Mouse (Mus musculus) kidney, embryonic 15.5 days (tissue): Measurements from ENCODE around the gene Mogat2. TPM values are rescaled to one million over a fixed set of nuclear protein-coding genes. Genes with fewer than 3 reads are reported as not detected.
A peak's percentile ranks its signal among the peaks of the same experiment; 100 is the strongest.

Source experiments
- ATAC-seq: fragments of 200-750 bp; cut with Nextera tagmentation; replicated peaks from 2 replicates; pipeline ENCODE4 v1.8.0; 2017; ENCODE audit warnings: moderate TSS enrichment; ENCODE audit not compliant: low FRiP score
- H3K27ac ChIP-seq: fragments of 300-500 bp; sonication (generic); 2 replicates; pipeline ENCODE4 v1.5.1; 2015; ENCODE audit warnings: mild to moderate bottlenecking, inconsistent platforms
- H3K27me3 ChIP-seq: fragments of 300-500 bp; sonication (generic); 2 replicates; pipeline ENCODE4 v1.6.1; 2015; ENCODE audit warnings: inconsistent platforms
- H3K36me3 ChIP-seq: fragments of 300-500 bp; sonication (generic); 2 replicates; pipeline ENCODE4 v1.6.1; 2015; ENCODE audit warnings: inconsistent platforms
- H3K4me1 ChIP-seq: fragments of 300-500 bp; sonication (generic); 2 replicates; pipeline ENCODE4 v1.6.1; 2015; ENCODE audit warnings: inconsistent platforms
- H3K4me2 ChIP-seq: fragments of 300-500 bp; sonication (generic); 2 replicates; pipeline ENCODE4 v1.6.1; 2015; ENCODE audit warnings: moderate library complexity, mild to moderate bottlenecking, inconsistent platforms
- H3K4me3 ChIP-seq: fragments of 300-500 bp; sonication (generic); replicated peaks from 2 replicates; pipeline ENCODE4 v1.5.1; 2015; ENCODE audit warnings: mild to moderate bottlenecking, inconsistent platforms
- H3K9ac ChIP-seq: fragments of 300-500 bp; sonication (generic); 2 replicates; pipeline ENCODE4 v1.6.1; 2015; ENCODE audit warnings: mild to moderate bottlenecking, inconsistent platforms
- H3K9me3 ChIP-seq: fragments of 300-500 bp; sonication (generic); replicated peaks from 2 replicates; pipeline ENCODE4 v1.6.1; 2016; ENCODE audit warnings: inconsistent platforms
- WGBS: fragments of 180-500 bp; shearing (Covaris S2); methylation state at CpG from one replicate; pipeline ENCODE4 v1.1.7; 2015; ENCODE audit warnings: mixed read lengths; 5-methylcytosine and 5-hydroxymethylcytosine counted together
- polyA plus RNA-seq: library from polyadenylated mRNA; unstranded; fragments of >200 nt; fragmentation: Nextera tagmentation; extraction: Ambion mirVana; gene quantifications from 2 replicates; pipeline ENCODE4 v1.2.1, GENCODE M21; 2015

Mogat2 gene
- polyA plus RNA-seq, 1 experiment from 2014 or later, result 7.7 TPM

DNA sequence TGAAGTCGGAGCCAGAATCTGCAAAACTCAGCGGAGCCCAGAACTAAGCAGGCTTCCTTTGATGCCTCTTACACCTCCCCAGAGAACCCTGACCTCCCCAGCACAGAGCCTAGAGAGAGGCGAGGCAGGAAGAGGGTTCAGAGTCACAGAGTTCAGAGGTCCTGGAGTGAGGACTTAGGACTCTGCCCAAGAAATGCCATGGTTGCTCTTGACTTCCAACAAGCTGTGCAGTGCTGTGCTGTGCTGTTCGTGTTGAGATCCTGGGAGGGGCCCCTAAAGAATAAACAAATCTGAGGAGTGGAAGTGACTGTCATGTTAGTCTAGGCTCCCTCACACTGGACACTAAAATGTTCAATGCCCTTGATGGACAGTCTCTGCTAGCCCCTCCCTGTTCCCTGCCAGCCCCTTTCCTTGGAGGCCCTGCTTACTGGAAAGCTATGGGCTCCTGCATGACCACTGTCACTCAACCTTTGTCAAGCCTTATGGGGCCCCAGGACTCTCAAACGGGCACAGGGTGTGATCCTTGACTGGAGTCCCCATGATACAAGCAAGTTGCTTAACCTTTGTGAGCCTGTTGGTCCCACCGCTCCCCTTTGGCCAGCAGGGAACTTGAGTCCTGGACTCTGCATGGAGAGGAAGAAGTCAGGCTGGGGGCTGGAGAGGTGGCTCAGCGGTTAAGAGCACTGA lies 8.2 kb downstream of the Mogat2 start:
- no peaks in the 10 kb centered on the region for H3K27me3 ChIP-seq
- H3K4me1 ChIP-seq, result no peaks in the 10 kb centered on the region
- no peak overlapping the region for H3K9ac ChIP-seq
- no peaks in the 10 kb centered on the region for H3K9me3 ChIP-seq
- H3K27ac ChIP-seq, result 0 out of 2 replicates have a peak overlapping the region, but pooled peaks have one; percentile 7
- peak; percentile 45; the same call in 1 of the 2 replicates for ATAC-seq
- WGBS, result 58% methylated on average over 7 of the region's 7 CpGs
- H3K4me2 ChIP-seq, result no peak overlapping the region
- H3K4me3 ChIP-seq, result no peak overlapping the region
- no peaks in the 10 kb centered on the region for H3K36me3 ChIP-seq

GRCm38 (mm10) chr7:99229411-99229810 lies 9.0 kb downstream of the Mogat2 start:
- no peak; the same call in 1 of the 2 replicates for ATAC-seq

GRCm38 (mm10) chr7:99228825-99229224 lies 9.6 kb downstream of the Mogat2 start:
- H3K36me3 ChIP-seq, result no peaks in the 10 kb centered on the region
- WGBS, result 72% methylated on average over 8 of the region's 8 CpGs
- peak; percentile 30; the same call in 1 of the 2 replicates for ATAC-seq
- H3K9me3 ChIP-seq, result no peaks in the 10 kb centered on the region
- H3K27me3 ChIP-seq, result no peaks in the 10 kb centered on the region
- H3K9ac ChIP-seq, result no peak overlapping the region
- no peak overlapping the region for H3K4me3 ChIP-seq
- H3K4me2 ChIP-seq, result no peak overlapping the region
- H3K27ac ChIP-seq, result no peak overlapping the region
- 0 out of 2 replicates have a peak, but pooled peaks cover 2% of the 10 kb centered on the region for H3K4me1 ChIP-seq

More at GRCm38 (mm10) chr7:99229411-99229810, 9.0 kb downstream of the Mogat2 start:
- 0 out of 2 replicates have a peak overlapping the region, but pooled peaks have one; percentile 7 for H3K27ac ChIP-seq
- H3K27me3 ChIP-seq, result no peaks in the 10 kb centered on the region
- no peaks in the 10 kb centered on the region for H3K36me3 ChIP-seq
- 9% methylated on average over 2 of the region's 2 CpGs for WGBS
- no peaks in the 10 kb centered on the region for H3K9me3 ChIP-seq
- no peak overlapping the region for H3K4me3 ChIP-seq
- no peak overlapping the region for H3K4me2 ChIP-seq
- no peak overlapping the region for H3K9ac ChIP-seq
- 0 out of 2 replicates have a peak, but pooled peaks cover 2% of the 10 kb centered on the region for H3K4me1 ChIP-seq

- ATAC-seq, result no peak
- 97% methylated on average over 4 of the region's 4 CpGs for WGBS
- H3K4me1 ChIP-seq, result 0 out of 2 replicates have a peak, but pooled peaks cover 2% of the 10 kb centered on the region
- H3K27ac ChIP-seq, result no peak overlapping the region
- no peak overlapping the region for H3K4me3 ChIP-seq
- H3K9ac ChIP-seq, result no peak overlapping the region
- H3K4me2 ChIP-seq, result no peak overlapping the region
- no peaks in the 10 kb centered on the region for H3K9me3 ChIP-seq
- H3K36me3 ChIP-seq, result no peaks in the 10 kb centered on the region
- no peaks in the 10 kb centered on the region for H3K27me3 ChIP-seq
Measured at GRCm38 (mm10) chr7:99227267-99227666, 11.2 kb downstream of the Mogat2 start.

DNA sequence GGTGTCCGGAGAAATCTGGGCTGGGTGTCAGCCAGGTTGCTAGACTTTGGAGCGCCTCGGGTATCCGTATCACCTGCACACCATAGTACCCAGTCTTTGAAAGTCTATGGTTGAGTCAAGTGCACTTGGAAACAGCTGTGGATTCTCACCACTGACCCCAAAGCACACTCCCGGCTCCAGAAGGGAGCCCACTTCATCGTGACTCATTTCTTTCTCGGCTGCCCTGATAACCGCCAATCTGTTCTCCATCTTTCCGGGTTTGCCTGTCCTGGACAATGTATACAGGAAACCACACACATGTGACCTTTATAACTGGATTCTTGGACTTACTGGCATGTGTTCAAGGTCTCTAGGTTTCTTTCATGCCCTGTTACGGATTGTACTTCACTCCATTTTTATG lies 11.8 kb downstream of the Mogat2 start:
- no peak overlapping the region for H3K27ac ChIP-seq
- no peaks in the 10 kb centered on the region for H3K27me3 ChIP-seq
- no peak for ATAC-seq
- 84% methylated on average over 10 of the region's 10 CpGs for WGBS
- no peak overlapping the region for H3K9ac ChIP-seq
- H3K9me3 ChIP-seq, result no peaks in the 10 kb centered on the region
- no peaks in the 10 kb centered on the region for H3K36me3 ChIP-seq
- H3K4me1 ChIP-seq, result 0 out of 2 replicates have a peak, but pooled peaks cover 2% of the 10 kb centered on the region
- no peak overlapping the region for H3K4me2 ChIP-seq
- no peak overlapping the region for H3K4me3 ChIP-seq

GRCm38 (mm10) chr7:99225421-99225820 lies 13.0 kb downstream of the Mogat2 start:
- no peak overlapping the region for H3K4me2 ChIP-seq
- H3K4me3 ChIP-seq, result no peak overlapping the region
- ATAC-seq, result no peak
- WGBS, result 71% methylated on average over 6 of the region's 6 CpGs
- 0 out of 2 replicates have a peak, but pooled peaks cover 2% of the 10 kb centered on the region for H3K4me1 ChIP-seq
- peak overlapping the region; percentile 62; the same call in 1 of the 2 replicates for H3K27ac ChIP-seq
- no peaks in the 10 kb centered on the region for H3K27me3 ChIP-seq
- no peaks in the 10 kb centered on the region for H3K36me3 ChIP-seq
- no peak overlapping the region for H3K9ac ChIP-seq
- no peaks in the 10 kb centered on the region for H3K9me3 ChIP-seq

DNA sequence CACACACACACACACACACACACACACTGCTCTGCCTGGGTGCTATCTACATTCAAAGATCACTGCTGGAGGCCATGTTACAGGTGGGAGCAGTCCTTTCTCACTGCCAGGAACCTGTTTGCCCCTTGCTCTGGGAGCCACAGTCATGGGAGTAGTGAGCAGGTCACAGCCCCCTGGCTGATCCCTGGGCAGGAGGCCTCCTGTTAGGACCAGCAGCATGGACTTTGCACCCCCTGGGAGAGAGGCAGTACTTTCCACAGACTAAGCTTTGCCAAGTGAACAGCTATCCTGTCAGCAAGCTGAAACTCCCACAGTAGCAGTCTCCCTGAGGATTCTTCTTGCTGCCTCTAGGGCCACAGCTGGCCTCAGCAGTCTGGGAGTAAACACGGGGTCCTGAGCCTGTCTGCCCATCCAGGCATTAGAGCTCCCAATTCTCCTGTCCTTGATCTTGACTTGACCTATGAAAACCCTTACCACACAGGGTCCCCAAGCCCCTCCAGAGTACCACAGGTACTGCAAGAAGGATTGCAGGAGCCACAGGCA lies 13.7 kb downstream of the Mogat2 start:
- WGBS, result 31% methylated on average over 1 of the region's 1 CpGs

DNA sequence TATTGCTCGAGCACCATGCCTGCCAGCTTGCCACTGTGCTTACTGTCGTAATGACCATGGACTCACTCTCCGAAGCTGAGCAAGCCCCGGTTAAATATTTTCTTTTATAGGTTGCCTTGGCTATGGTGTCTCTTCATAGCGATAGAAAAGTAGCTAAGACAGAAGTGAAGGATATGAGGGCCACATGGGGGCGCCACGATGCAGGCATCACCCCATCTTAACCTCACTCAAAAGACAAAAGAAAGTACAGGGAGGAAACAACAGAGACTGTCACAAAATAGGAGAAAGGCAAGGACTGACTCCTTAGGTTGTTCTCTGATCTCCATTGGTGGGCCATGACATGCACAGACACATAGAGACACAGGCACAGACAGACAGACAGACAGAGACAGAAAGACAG lies 14.2 kb downstream of the Mogat2 start:
- Histone ChIP-seq H3K36me3 (no peaks in the 10 kb centered on the region), H3K27me3 (no peaks in the 10 kb centered on the region), H3K27ac (no peak overlapping the region), H3K4me1 (0 out of 2 replicates have a peak, but pooled peaks cover 2% of the 10 kb centered on the region), H3K9ac (no peak overlapping the region), H3K4me3 (no peak overlapping the region), H3K9me3 (no peaks in the 10 kb centered on the region), H3K4me2 (no peak overlapping the region)
- WGBS, result 66% methylated on average over 7 of the region's 7 CpGs
- ATAC-seq, result no peak

More for the DNA sequence above, 13.7 kb downstream of the Mogat2 start:
- no peak overlapping the region for H3K4me3 ChIP-seq
- H3K9ac ChIP-seq, result no peak overlapping the region
- ATAC-seq, result peak; percentile 72
- H3K4me2 ChIP-seq, result no peak overlapping the region
- H3K4me1 ChIP-seq, result 0 out of 2 replicates have a peak, but pooled peaks cover 2% of the 10 kb centered on the region
- no peaks in the 10 kb centered on the region for H3K36me3 ChIP-seq
- H3K27me3 ChIP-seq, result no peaks in the 10 kb centered on the region
- H3K9me3 ChIP-seq, result no peaks in the 10 kb centered on the region
- H3K27ac ChIP-seq, result peak overlapping the region; percentile 62; the same call in 1 of the 2 replicates

GRCm38 (mm10) chr7:99217338-99218074 lies 20.9 kb downstream of the Mogat2 start:
- H3K9ac ChIP-seq, result no peak overlapping the region
- H3K4me3 ChIP-seq, result no peak overlapping the region
- H3K9me3 ChIP-seq, result no peaks in the 10 kb centered on the region
- H3K4me2 ChIP-seq, result no peak overlapping the region
- 74% methylated on average over 3 of the region's 3 CpGs for WGBS
- peaks cover 3% of the 10 kb centered on the region; the same call in 1 of the 2 replicates for H3K4me1 ChIP-seq
- no peak overlapping the region for H3K27ac ChIP-seq
- H3K36me3 ChIP-seq, result no peaks in the 10 kb centered on the region
- no peaks in the 10 kb centered on the region for H3K27me3 ChIP-seq
- ATAC-seq, result no peak; the same call in 1 of the 2 replicates

DNA sequence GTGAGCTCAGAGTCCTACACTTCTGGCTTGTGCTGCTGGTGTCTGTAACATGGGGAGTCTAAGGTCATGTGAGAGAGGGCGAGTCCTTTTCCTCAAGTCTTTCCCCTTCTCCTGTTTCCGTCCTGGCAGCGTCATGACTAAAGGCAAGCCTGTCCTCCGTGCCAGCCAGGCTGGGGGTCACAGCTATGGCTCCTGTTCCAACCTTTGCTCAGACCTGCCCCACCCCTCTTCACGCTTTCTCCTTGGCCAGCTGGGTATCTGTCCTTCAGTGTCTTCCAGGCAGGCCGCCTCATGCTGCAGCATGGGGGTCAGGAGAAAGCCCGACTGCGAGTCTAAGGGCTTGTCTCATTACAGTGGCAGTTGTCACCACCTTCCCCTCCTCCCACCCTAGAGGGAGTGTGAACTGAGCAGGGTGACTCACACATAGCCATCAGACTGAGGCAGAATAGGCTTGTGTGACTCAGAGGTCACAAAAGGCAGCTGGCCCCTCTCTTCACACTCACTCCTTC lies 23.0 kb downstream of the Mogat2 start:
- Histone ChIP-seq H3K9me3 (no peaks in the 10 kb centered on the region), H3K27me3 (no peaks in the 10 kb centered on the region), H3K4me2 (no peak overlapping the region), H3K4me3 (no peak overlapping the region), H3K36me3 (no peaks in the 10 kb centered on the region), H3K4me1 (peaks cover 3% of the 10 kb centered on the region; the same call in 1 of the 2 replicates), H3K27ac (no peak overlapping the region), H3K9ac (no peak overlapping the region)
- ATAC-seq, result peak; percentile 54; the same call in 1 of the 2 replicates
- 31% methylated on average over 8 of the region's 8 CpGs for WGBS

DNA sequence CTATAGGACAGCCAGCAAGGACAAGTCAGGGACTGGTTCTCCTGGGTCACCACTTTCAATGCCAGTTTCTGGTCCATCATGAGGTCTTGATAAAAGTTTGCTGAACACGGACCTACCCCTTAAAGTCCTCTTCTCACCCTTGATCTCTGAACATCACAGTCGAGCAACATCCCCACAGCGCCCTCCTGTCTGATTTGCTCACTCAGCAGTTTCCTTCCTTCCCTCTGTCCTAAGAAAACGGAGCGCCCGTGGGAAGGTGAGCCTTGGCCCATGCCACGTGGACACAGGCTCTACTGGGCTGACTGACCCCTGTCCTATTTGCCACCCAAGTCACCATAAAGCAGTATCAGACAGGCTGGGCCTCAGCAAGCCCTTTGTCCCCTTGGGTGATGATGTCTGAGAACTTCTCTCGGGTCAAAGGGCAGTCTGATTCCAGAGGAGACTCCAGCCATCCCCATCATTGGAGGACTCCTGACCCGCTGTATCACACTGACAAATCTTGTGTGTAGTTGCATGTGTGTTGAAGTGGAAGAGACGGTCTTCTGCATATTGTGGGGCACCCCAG lies 23.7 kb downstream of the Mogat2 start:
- ATAC-seq, result no peak
- Histone ChIP-seq H3K9ac (no peak overlapping the region), H3K4me3 (no peak overlapping the region), H3K36me3 (no peaks in the 10 kb centered on the region), H3K27me3 (no peaks in the 10 kb centered on the region), H3K4me1 (peaks cover 3% of the 10 kb centered on the region; the same call in 1 of the 2 replicates), H3K4me2 (no peak overlapping the region), H3K9me3 (no peaks in the 10 kb centered on the region), H3K27ac (no peak overlapping the region)
- WGBS, result 79% methylated on average over 10 of the region's 10 CpGs
